Comparison of ENCODE assay signal across 1 mouse cellular context in the genomic region with DNA sequence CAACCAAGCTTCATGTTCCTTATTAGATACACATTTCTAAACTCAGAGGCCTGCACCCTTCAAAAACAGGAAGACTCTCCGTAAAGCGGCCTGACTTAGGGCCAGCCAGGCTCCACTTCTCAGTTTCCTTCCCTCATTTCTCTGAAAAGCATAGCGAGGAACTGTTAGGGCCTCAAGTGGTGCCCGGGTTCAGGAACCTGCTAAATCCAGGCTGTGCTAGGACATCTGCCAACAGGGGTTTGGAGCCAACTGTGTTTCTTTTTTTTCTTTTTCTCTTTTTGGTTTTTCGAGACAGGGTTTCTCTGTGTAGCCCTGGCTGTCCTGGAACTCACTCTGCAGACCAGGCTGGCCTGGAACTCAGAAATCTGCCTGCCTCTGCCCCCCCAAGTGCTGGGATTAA. TPM values are rescaled to one million over a fixed set of nuclear protein-coding genes. Genes with fewer than 3 reads are reported as not detected.
"Had no signal": no experiment of that assay in that cellular context is flagged by ENCODE, and none has a peak within 500 bp of the region (broad histone marks: within the 10 kb centered on the region; RNA-seq: fewer than 3 reads in every experiment).

No protein-coding gene starts in this region.

RNA-seq across cellular contexts. Expression of gene Cdc42ep2, which starts 42.5 kb away (rescaled TPM):
- total RNA-seq: megakaryocyte-erythroid progenitor cell, adult 5-6 weeks had no signal
